Mouse (Mus musculus): Measurements from ENCODE around the gene Aph1a. TPM values are rescaled to one million over a fixed set of nuclear protein-coding genes. Genes with fewer than 3 reads are reported as not detected.
A peak's percentile ranks its signal among the peaks of the same experiment; 100 is the strongest.

Aph1a gene
- polyA plus RNA-seq, 1 experiment, result 102 TPM

- no peak for TF ChIP-seq CTCF (IDR thresholded peaks at IDR 0.05; ENCODE audit: borderline replicate concordance, extremely low read depth, insufficient read depth, insufficient read length)
- TF ChIP-seq POLR2A (IDR thresholded peaks at IDR 0.05; ENCODE audit: borderline replicate concordance, extremely low read depth, insufficient read depth, insufficient read length, poor library complexity, severe bottlenecking), result no peak
- no peak for DNase-seq (ENCODE audit: low read depth)
Measured at GRCm38 (mm10) chr3:95928261-95928657, 34.5 kb downstream of the Aph1a start.

DNA sequence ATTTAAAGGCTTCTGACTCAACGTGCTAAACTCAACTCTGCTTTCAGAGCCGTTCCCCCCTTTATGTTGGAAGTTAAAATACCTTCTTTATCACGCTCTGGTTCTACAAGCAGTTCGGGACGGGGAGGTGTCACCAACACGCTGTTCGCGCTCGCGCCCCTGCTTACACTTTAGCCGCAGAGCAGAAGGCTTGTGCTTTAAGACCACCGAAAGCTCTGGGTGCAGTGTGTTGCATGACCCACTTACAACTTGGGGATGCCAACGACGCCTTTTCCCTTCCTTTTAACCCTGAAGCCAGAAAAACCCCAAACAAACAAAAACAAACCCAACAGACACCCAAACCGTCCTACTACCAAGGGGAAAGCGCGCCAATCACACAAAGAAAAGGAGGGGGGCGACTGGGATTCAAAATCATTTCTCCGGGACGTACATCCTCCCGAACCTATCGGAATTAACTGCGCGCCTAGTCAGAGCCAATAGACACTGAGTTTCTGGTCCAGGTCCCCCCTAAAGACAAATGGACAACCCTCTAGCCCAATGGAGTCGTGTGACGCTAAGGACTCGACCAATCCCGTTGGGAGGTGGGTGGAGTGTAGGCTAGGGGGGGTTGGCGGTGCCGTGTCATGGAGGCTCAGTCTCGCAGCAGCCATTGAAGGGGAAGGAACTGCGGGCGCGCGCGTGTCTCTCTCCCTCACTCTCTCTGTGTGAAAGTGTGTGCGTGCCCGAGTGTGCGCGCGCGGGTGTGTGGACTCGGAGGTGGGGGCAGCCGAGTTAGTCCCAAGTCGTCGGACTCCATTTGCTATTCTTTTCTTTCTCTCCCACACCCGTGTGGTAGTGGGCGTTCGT lies 35.1 kb downstream of the Aph1a start, which contains the start of gene Anp32e:
Anp32e (plus strand) TSS at position 589 of the 846 bp plus-strand sequence.
- DNase-seq (ENCODE audit: low read depth), result peak; percentile 100

GRCm38 (mm10) chr3:95929581-95930470 lies 36.1 kb downstream of the Aph1a start:
- peak; percentile 64 for DNase-seq (ENCODE audit: low read depth)
- no peak for TF ChIP-seq CTCF (IDR thresholded peaks at IDR 0.05; ENCODE audit: borderline replicate concordance, extremely low read depth, insufficient read depth, insufficient read length)
- TF ChIP-seq POLR2A (IDR thresholded peaks at IDR 0.05; ENCODE audit: borderline replicate concordance, extremely low read depth, insufficient read depth, insufficient read length, poor library complexity, severe bottlenecking), result no peak

More for the DNA sequence above, 35.1 kb downstream of the Aph1a start, which contains the start of gene Anp32e:
- TF ChIP-seq CTCF (IDR thresholded peaks at IDR 0.05; ENCODE audit: borderline replicate concordance, extremely low read depth, insufficient read depth, insufficient read length) (no peak), POLR2A (IDR thresholded peaks at IDR 0.05; ENCODE audit: borderline replicate concordance, extremely low read depth, insufficient read depth, insufficient read length, poor library complexity, severe bottlenecking) (peak; percentile 59; the same call in 1 of the 2 replicates)

DNA sequence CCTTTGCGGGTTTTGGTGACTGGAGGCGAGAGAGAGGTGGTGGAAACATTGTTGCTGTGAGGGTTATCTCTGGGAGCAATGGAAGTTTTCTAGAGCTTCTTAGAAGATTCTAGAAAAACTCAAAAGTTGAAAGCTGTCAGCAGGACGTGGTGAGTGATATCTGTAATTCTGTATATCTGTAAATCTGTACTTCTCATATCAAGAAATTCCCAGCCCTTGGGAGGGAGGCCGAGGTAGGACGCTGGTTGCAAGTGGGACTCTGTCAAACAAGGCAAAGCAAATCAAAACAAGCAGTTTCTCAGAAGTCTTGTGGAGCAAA lies 36.7 kb downstream of the Aph1a start:
- no peak for DNase-seq (ENCODE audit: low read depth)
- no peak for TF ChIP-seq CTCF (IDR thresholded peaks at IDR 0.05; ENCODE audit: borderline replicate concordance, extremely low read depth, insufficient read depth, insufficient read length)
- TF ChIP-seq POLR2A (IDR thresholded peaks at IDR 0.05; ENCODE audit: borderline replicate concordance, extremely low read depth, insufficient read depth, insufficient read length, poor library complexity, severe bottlenecking), result no peak

DNA sequence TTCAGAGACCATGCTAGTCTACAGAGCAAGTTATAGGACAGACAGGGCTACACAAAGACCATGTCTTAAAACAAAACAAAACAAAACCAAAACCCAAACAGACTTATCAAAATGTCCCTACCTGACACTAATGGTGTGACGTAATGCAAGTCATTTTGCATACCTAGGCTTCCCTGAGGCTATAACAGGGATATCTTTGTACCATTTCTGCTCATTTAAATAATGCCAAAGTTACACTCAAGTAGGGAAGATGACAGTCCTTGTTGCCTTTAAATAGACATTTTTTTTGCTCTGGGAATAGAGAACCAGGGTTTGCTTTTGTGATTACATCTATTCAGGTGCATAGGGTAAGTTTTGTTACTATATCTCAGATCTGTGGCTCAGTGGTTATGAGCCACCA lies 37.7 kb downstream of the Aph1a start:
- DNase-seq (ENCODE audit: low read depth), result no peak
- TF ChIP-seq CTCF (IDR thresholded peaks at IDR 0.05; ENCODE audit: borderline replicate concordance, extremely low read depth, insufficient read depth, insufficient read length) (no peak), POLR2A (IDR thresholded peaks at IDR 0.05; ENCODE audit: borderline replicate concordance, extremely low read depth, insufficient read depth, insufficient read length, poor library complexity, severe bottlenecking) (no peak)

DNA sequence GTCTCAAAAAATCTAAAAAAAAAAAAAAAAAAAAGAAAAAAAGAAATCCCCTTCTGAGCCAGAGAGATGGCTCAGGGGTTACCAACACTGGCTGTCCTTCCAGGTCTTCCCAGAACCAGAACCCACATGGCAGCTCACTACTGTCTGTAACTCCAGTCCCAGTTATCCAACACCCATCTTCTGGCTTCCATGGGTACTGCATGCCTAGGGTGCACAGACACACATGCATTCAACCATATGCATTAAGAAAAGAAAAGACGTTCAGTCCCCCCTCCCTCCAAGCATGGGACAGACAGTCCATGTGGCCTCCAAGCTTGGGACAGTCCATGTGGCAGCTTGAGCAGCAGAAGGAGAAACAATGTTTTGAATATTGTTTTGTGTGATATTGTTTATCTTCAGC lies 38.4 kb downstream of the Aph1a start:
- no peak for DNase-seq (ENCODE audit: low read depth)
- TF ChIP-seq CTCF (IDR thresholded peaks at IDR 0.05; ENCODE audit: borderline replicate concordance, extremely low read depth, insufficient read depth, insufficient read length), result no peak
- TF ChIP-seq POLR2A (IDR thresholded peaks at IDR 0.05; ENCODE audit: borderline replicate concordance, extremely low read depth, insufficient read depth, insufficient read length, poor library complexity, severe bottlenecking), result no peak

- TF ChIP-seq CTCF (IDR thresholded peaks at IDR 0.05; ENCODE audit: borderline replicate concordance, extremely low read depth, insufficient read depth, insufficient read length) (no peak), POLR2A (IDR thresholded peaks at IDR 0.05; ENCODE audit: borderline replicate concordance, extremely low read depth, insufficient read depth, insufficient read length, poor library complexity, severe bottlenecking) (no peak)
- DNase-seq (ENCODE audit: low read depth), result no peak
Measured at GRCm38 (mm10) chr3:95932566-95932965, 38.8 kb downstream of the Aph1a start.

DNA sequence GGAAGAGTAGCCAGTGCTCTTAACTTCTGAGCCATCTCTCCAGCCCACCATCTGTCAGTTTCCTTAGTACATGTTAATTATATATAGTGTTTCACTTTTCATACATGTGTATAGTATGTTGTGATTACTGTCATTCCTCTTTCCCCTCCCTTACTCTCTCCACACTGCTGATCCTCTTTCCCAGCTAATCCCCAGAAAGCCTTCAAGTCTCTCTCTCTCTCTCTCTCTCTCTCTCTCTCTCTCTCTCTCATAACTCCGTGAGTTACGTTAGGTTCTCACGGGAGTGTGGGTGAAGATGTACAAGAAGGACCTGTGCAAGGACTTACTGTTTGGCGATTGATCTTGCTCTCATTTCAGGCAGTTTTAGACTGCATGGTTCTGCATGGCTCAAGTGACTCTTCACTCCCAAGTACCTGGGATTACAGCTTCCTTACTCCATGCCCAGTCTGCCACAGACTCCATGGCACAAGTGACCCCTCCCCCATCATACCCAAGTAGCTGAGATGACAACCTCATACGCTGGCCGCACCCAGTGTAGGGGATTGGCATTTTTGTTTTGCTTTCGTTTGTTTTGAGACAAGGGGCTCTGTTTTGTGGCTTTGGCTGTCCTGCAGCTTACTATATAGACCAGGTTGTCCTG lies 39.5 kb downstream of the Aph1a start:
- no peak for DNase-seq (ENCODE audit: low read depth)
- no peak for TF ChIP-seq POLR2A (IDR thresholded peaks at IDR 0.05; ENCODE audit: borderline replicate concordance, extremely low read depth, insufficient read depth, insufficient read length, poor library complexity, severe bottlenecking)
- TF ChIP-seq CTCF (IDR thresholded peaks at IDR 0.05; ENCODE audit: borderline replicate concordance, extremely low read depth, insufficient read depth, insufficient read length), result no peak

GRCm38 (mm10) chr3:95934448-95934847 lies 40.7 kb downstream of the Aph1a start:
- TF ChIP-seq CTCF (IDR thresholded peaks at IDR 0.05; ENCODE audit: borderline replicate concordance, extremely low read depth, insufficient read depth, insufficient read length), result no peak
- no peak for TF ChIP-seq POLR2A (IDR thresholded peaks at IDR 0.05; ENCODE audit: borderline replicate concordance, extremely low read depth, insufficient read depth, insufficient read length, poor library complexity, severe bottlenecking)
- DNase-seq (ENCODE audit: low read depth), result no peak

- DNase-seq (ENCODE audit: low read depth), result no peak
- no peak for TF ChIP-seq POLR2A (IDR thresholded peaks at IDR 0.05; ENCODE audit: borderline replicate concordance, extremely low read depth, insufficient read depth, insufficient read length, poor library complexity, severe bottlenecking)
- TF ChIP-seq CTCF (IDR thresholded peaks at IDR 0.05; ENCODE audit: borderline replicate concordance, extremely low read depth, insufficient read depth, insufficient read length), result no peak
Measured at GRCm38 (mm10) chr3:95938217-95938616, 44.4 kb downstream of the Aph1a start.

GRCm38 (mm10) chr3:95938835-95939234 lies 45.1 kb downstream of the Aph1a start:
- TF ChIP-seq POLR2A (IDR thresholded peaks at IDR 0.05; ENCODE audit: borderline replicate concordance, extremely low read depth, insufficient read depth, insufficient read length, poor library complexity, severe bottlenecking), result no peak
- TF ChIP-seq CTCF (IDR thresholded peaks at IDR 0.05; ENCODE audit: borderline replicate concordance, extremely low read depth, insufficient read depth, insufficient read length), result peak; percentile 43; the same call in 1 of the 2 replicates
- DNase-seq (ENCODE audit: low read depth), result no peak

Data from brain, embryonic 14.5 days (tissue).